Mouse (Mus musculus) liver, postnatal 0 days (tissue): Measurements from ENCODE around the gene Pstpip1. TPM values are rescaled to one million over a fixed set of nuclear protein-coding genes. Genes with fewer than 3 reads are reported as not detected.

Experiments used
- ATAC-seq: fragments of 200-750 bp; cut with Nextera tagmentation; 2 replicates; pipeline ENCODE4 v1.8.0; 2017; ENCODE audit warnings: mild to moderate bottlenecking, moderate library complexity
- DNase-seq: peaks from one replicate; pipeline ENCODE4 v3.0.0-alpha.2; 2016
- H3K27ac ChIP-seq: fragments of 300-500 bp; sonication (generic); 2 replicates; pipeline ENCODE4 v1.5.1; 2014; ENCODE audit warnings: antibody characterized with exemption, moderate library complexity, mild to moderate bottlenecking, low read depth
- H3K27me3 ChIP-seq: fragments of 300-500 bp; sonication (generic); 2 replicates; pipeline ENCODE4 v1.6.1; 2014; ENCODE audit warnings: low read length, control low read depth, mixed read lengths; ENCODE audit not compliant: insufficient read depth
- H3K36me3 ChIP-seq: fragments of 300-500 bp; sonication (generic); replicated peaks from 2 replicates; pipeline ENCODE4 v1.6.1; 2014; ENCODE audit warnings: mild to moderate bottlenecking, control low read depth, low read length, moderate library complexity, mixed read lengths; ENCODE audit not compliant: insufficient read depth
- H3K4me1 ChIP-seq: fragments of 300-500 bp; sonication (generic); 2 replicates; pipeline ENCODE4 v1.6.1; 2014; ENCODE audit warnings: antibody characterized with exemption, mild to moderate bottlenecking, control low read depth; ENCODE audit not compliant: insufficient read depth
- H3K4me2 ChIP-seq: fragments of 300-500 bp; sonication (generic); 2 replicates; pipeline ENCODE4 v1.6.1; 2014; ENCODE audit warnings: low read depth, mild to moderate bottlenecking, low read length, moderate library complexity, mixed read lengths
- H3K4me3 ChIP-seq: fragments of 300-500 bp; sonication (generic); 2 replicates; pipeline ENCODE4 v1.5.1; 2014; ENCODE audit warnings: low read depth, low read length
- H3K9ac ChIP-seq: fragments of 300-500 bp; sonication (generic); replicated peaks from 2 replicates; pipeline ENCODE4 v1.6.1; 2014; ENCODE audit warnings: mild to moderate bottlenecking, moderate library complexity
- H3K9me3 ChIP-seq: fragments of 300-500 bp; sonication (generic); 2 replicates; pipeline ENCODE4 v1.6.1; 2016; ENCODE audit warnings: mild to moderate bottlenecking, control low read depth, low read length, mixed read lengths
- CTCF ChIP-seq: sonication (generic); IDR thresholded peaks from 2 replicates; pipeline ENCODE4 v1.5.1; 2016; ENCODE audit warnings: antibody characterized with exemption, low read depth
- EP300 ChIP-seq: IDR thresholded peaks from 2 replicates; pipeline ENCODE4 v1.6.1; 2016; ENCODE audit warnings: antibody characterized with exemption, low read depth, mild to moderate bottlenecking
- WGBS: fragments of 180-500 bp; shearing (Covaris S2); extraction: QIAGEN DNeasy Blood & Tissue Kit; methylation state at CpG from one replicate; pipeline ENCODE4 v1.1.7; 2014; ENCODE audit not compliant: insufficient replicate concordance; 5-methylcytosine and 5-hydroxymethylcytosine counted together
- polyA plus RNA-seq: library from polyadenylated mRNA; unstranded; fragments of >200 nt; fragmentation: Nextera tagmentation; extraction: Ambion mirVana; gene quantifications from 2 replicates; pipeline ENCODE4 v1.2.1, GENCODE M21; 2015

Pstpip1 gene
- polyA plus RNA-seq, 1 experiment from 2014 or later = 5.5 TPM

- Histone ChIP-seq H3K4me1 (no peaks in the 10 kb centered on the region), H3K9me3 (no peaks in the 10 kb centered on the region), H3K27ac (no peak overlapping the region), H3K27me3 (no peaks in the 10 kb centered on the region), H3K4me3 (no peak overlapping the region), H3K36me3 (no peaks in the 10 kb centered on the region), H3K9ac (no peak overlapping the region), H3K4me2 (no peak overlapping the region)
- DNase-seq = no peak
- TF ChIP-seq CTCF (no peak), EP300 (no peak)
- ATAC-seq = no peak
- 86% methylated on average over 4 of the region's 4 CpGs for WGBS
These were observed 44.9 kb downstream of the Pstpip1 start for GRCm38 (mm10) chr9:56134614-56135013.

GRCm38 (mm10) chr9:56135590-56136197 is 45.9 kb downstream of the Pstpip1 start:
- H3K36me3 ChIP-seq = no peaks in the 10 kb centered on the region
- 78% methylated on average over 4 of the region's 4 CpGs for WGBS
- TF ChIP-seq CTCF = no peak
- no peak for TF ChIP-seq EP300

GRCm38 (mm10) chr9:56141776-56142175 is 52.0 kb downstream of the Pstpip1 start:
- Histone ChIP-seq H3K27ac (no peak overlapping the region), H3K36me3 (no peaks in the 10 kb centered on the region), H3K4me1 (no peaks in the 10 kb centered on the region), H3K9ac (no peak overlapping the region), H3K4me2 (no peak overlapping the region), H3K4me3 (no peak overlapping the region), H3K27me3 (no peaks in the 10 kb centered on the region), H3K9me3 (no peaks in the 10 kb centered on the region)
- ATAC-seq (no peak), DNase-seq (no peak)
- 72% methylated on average over 9 of the region's 9 CpGs for WGBS
- TF ChIP-seq CTCF = peak; percentile 25; the same call in 1 of the 2 replicates
- TF ChIP-seq EP300 = no peak

More at GRCm38 (mm10) chr9:56135590-56136197, 45.9 kb downstream of the Pstpip1 start:
- no peak overlapping the region for H3K27ac ChIP-seq
- no peak for DNase-seq
- no peaks in the 10 kb centered on the region for H3K27me3 ChIP-seq
- no peaks in the 10 kb centered on the region for H3K4me1 ChIP-seq
- H3K4me3 ChIP-seq = no peak overlapping the region
- no peak overlapping the region for H3K4me2 ChIP-seq
- no peak overlapping the region for H3K9ac ChIP-seq
- no peaks in the 10 kb centered on the region for H3K9me3 ChIP-seq
- ATAC-seq = no peak

- no peaks in the 10 kb centered on the region for H3K4me1 ChIP-seq
- 81% methylated on average over 7 of the region's 7 CpGs for WGBS
- no peak overlapping the region for H3K4me3 ChIP-seq
- TF ChIP-seq EP300 = no peak
- no peak for TF ChIP-seq CTCF
- no peak overlapping the region for H3K27ac ChIP-seq
- ATAC-seq = no peak
- no peak for DNase-seq
- H3K9me3 ChIP-seq = no peaks in the 10 kb centered on the region
- no peaks in the 10 kb centered on the region for H3K27me3 ChIP-seq
- H3K9ac ChIP-seq = no peak overlapping the region
- H3K4me2 ChIP-seq = no peak overlapping the region
- no peaks in the 10 kb centered on the region for H3K36me3 ChIP-seq
These were observed 54.7 kb downstream of the Pstpip1 start for GRCm38 (mm10) chr9:56144366-56145003.

- Histone ChIP-seq H3K9ac (no peak overlapping the region), H3K9me3 (0 out of 2 replicates have a peak, but pooled peaks cover 2% of the 10 kb centered on the region), H3K4me3 (no peak overlapping the region), H3K4me1 (no peaks in the 10 kb centered on the region), H3K4me2 (no peak overlapping the region), H3K27ac (no peak overlapping the region), H3K27me3 (no peaks in the 10 kb centered on the region), H3K36me3 (no peaks in the 10 kb centered on the region)
- ATAC-seq (no peak), DNase-seq (no peak)
- WGBS = 83% methylated on average over 16 of the region's 16 CpGs
- no peak for TF ChIP-seq CTCF
- no peak for TF ChIP-seq EP300
These were observed 56.7 kb downstream of the Pstpip1 start for GRCm38 (mm10) chr9:56146326-56146923.

GRCm38 (mm10) chr9:56151745-56152481 is 62.2 kb downstream of the Pstpip1 start:
- Histone ChIP-seq H3K4me1 (no peaks in the 10 kb centered on the region), H3K4me3 (no peak overlapping the region), H3K27ac (no peak overlapping the region), H3K4me2 (no peak overlapping the region), H3K9ac (no peak overlapping the region), H3K36me3 (no peaks in the 10 kb centered on the region), H3K27me3 (no peaks in the 10 kb centered on the region), H3K9me3 (0 out of 2 replicates have a peak, but pooled peaks cover 2% of the 10 kb centered on the region)
- ATAC-seq (no peak), DNase-seq (no peak)
- TF ChIP-seq EP300 (no peak), CTCF (no peak)
- WGBS = 57% methylated on average over 7 of the region's 7 CpGs
